Mouse (Mus musculus) E14TG2a.4 (cell line): Measurements from ENCODE around the gene Shprh.

Source experiments
- CTCF ChIP-seq: conservative IDR thresholded peaks from 2 replicates; pipeline ENCODE4 v1.5.1; 2014; ENCODE audit warnings: low read length
- NANOG ChIP-seq: IDR thresholded peaks from 2 replicates; pipeline ENCODE4 v1.6.1; 2014; ENCODE audit warnings: borderline replicate concordance, low read length, mixed read lengths
- POU5F1 ChIP-seq: IDR thresholded peaks from 2 replicates; pipeline ENCODE4 v1.6.1; 2014; ENCODE audit warnings: low read length, borderline replicate concordance

GRCm38 (mm10) chr10:11250247-11250997 lies 101.2 kb downstream of the Shprh start:
- TF ChIP-seq CTCF (no peak), POU5F1 (no peak), NANOG (no peak)
